Mouse (Mus musculus) neural tube, embryonic 14.5 days (tissue): Measurements from ENCODE around the gene Rab30. TPM values are rescaled to one million over a fixed set of nuclear protein-coding genes. Genes with fewer than 3 reads are reported as not detected.
"Not testable (repeated sequence)": the region's sequence is repeated elsewhere in the genome, so short reads cannot be mapped to it uniquely, and the experiment has no call there.

Experiments used
- ATAC-seq: fragments of 200-750 bp; cut with Nextera tagmentation; 2 replicates; pipeline ENCODE4 v1.8.0; 2017; ENCODE audit warnings: low read depth, mild to moderate bottlenecking, moderate TSS enrichment, moderate library complexity
- H3K27ac ChIP-seq: fragments of 300-500 bp; sonication (generic); 2 replicates; pipeline ENCODE4 v1.5.1; 2014; ENCODE audit warnings: low read depth, mild to moderate bottlenecking, control low read depth, low read length, moderate library complexity, mixed read lengths
- H3K27me3 ChIP-seq: fragments of 300-500 bp; sonication (generic); 2 replicates; pipeline ENCODE4 v1.6.1; 2014; ENCODE audit warnings: low read length; ENCODE audit not compliant: control insufficient read depth, insufficient read depth
- H3K36me3 ChIP-seq: fragments of 300-500 bp; sonication (generic); 2 replicates; pipeline ENCODE4 v1.6.1; 2014; ENCODE audit warnings: low read length, mixed read lengths; ENCODE audit not compliant: control insufficient read depth, insufficient read depth
- H3K4me1 ChIP-seq: fragments of 300-500 bp; sonication (generic); 2 replicates; pipeline ENCODE4 v1.6.1; 2014; ENCODE audit warnings: low read length; ENCODE audit not compliant: control insufficient read depth, insufficient read depth
- H3K4me2 ChIP-seq: fragments of 300-500 bp; sonication (generic); 2 replicates; pipeline ENCODE4 v1.6.1; 2014; ENCODE audit warnings: mild to moderate bottlenecking, low read depth, low read length, control low read depth
- H3K4me3 ChIP-seq: fragments of 300-500 bp; sonication (generic); 2 replicates; pipeline ENCODE4 v1.5.1; 2014; ENCODE audit warnings: low read depth, low read length, control low read depth, mixed read lengths
- H3K9ac ChIP-seq: fragments of 300-500 bp; sonication (generic); replicated peaks from 2 replicates; pipeline ENCODE4 v1.6.1; 2014; ENCODE audit warnings: low read depth, mild to moderate bottlenecking, control low read depth, low read length, mixed read lengths
- H3K9me3 ChIP-seq: fragments of 300-500 bp; sonication (generic); 2 replicates; pipeline ENCODE4 v1.6.1; 2016; ENCODE audit warnings: low read length; ENCODE audit not compliant: control insufficient read depth
- WGBS: fragments of 180-500 bp; shearing (Covaris S2); extraction: QIAGEN DNeasy Blood & Tissue Kit; methylation state at CpG from one replicate; pipeline ENCODE4 v1.1.7; 2014; 5-methylcytosine and 5-hydroxymethylcytosine counted together
- polyA plus RNA-seq: library from polyadenylated mRNA; unstranded; fragments of >200 nt; fragmentation: Nextera tagmentation; extraction: Ambion mirVana; gene quantifications from 2 replicates; pipeline ENCODE4 v1.2.1, GENCODE M21; 2014

Rab30 gene
- polyA plus RNA-seq, 1 experiment from 2014 or later = 34.7 TPM

GRCm38 (mm10) chr7:92765426-92765825 is 24.0 kb downstream of the Rab30 start:
- Histone ChIP-seq H3K9me3 (no peaks in the 10 kb centered on the region), H3K4me1 (peaks cover 8% of the 10 kb centered on the region), H3K9ac (no peak overlapping the region), H3K27me3 (no peaks in the 10 kb centered on the region), H3K36me3 (no peaks in the 10 kb centered on the region), H3K27ac (no peak overlapping the region), H3K4me3 (no peak overlapping the region), H3K4me2 (no peak overlapping the region)
- WGBS = 66% methylated on average over 9 of the region's 9 CpGs
- no peak for ATAC-seq

DNA sequence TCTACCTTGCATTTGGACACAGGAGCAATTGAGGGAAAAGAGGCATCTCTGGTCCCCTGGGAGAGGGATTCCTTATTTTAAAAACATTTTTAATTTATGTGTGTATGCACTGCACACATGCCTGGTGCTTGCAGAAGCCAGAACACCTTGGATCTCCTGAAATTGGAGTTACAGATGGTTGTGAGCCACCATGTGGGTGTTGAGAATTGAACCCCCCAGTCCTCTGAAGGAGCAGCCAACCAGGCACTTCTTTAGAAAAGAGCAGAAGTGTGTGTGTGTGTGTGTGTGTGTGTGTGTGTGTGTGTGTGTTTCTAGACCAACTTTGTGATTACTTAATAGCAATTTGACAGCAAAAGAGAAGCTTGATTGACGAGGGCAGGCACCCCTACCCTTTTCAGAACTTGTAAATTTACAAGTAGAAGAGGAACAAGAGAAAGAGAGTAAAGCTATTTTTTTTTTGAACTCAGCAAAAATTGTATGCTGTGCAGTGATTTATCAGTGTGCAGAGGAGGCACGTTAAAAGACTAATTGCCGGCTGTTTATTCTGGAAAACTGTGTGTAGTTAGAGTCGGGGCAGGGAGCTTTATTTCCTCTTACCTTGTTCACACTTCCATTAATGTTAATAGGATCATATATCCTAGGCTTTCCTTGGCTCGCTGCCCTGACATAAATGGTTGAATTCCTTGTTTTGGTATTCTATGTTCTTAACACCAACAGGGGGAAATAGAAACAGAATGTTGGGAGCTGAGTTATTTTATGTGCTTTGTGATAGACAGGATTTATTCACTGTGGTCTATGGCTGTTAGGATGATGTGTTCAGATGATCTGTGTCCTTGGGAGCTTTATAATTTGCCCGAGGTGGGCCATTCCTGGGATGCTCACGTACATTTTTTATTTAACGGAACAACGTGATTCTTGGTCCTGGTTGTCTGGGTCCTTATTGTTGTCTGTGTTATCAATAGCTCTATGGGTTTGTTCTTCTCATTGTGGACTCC is 25.0 kb downstream of the Rab30 start:
- H3K4me1 ChIP-seq = peaks cover 8% of the 10 kb centered on the region
- peak overlapping the region; percentile 12; the same call in 1 of the 2 replicates for H3K27ac ChIP-seq
- peak; percentile 74 for ATAC-seq
- no peaks in the 10 kb centered on the region for H3K9me3 ChIP-seq
- no peak overlapping the region for H3K4me2 ChIP-seq
- H3K27me3 ChIP-seq = no peaks in the 10 kb centered on the region
- H3K36me3 ChIP-seq = no peaks in the 10 kb centered on the region
- no peak overlapping the region for H3K9ac ChIP-seq
- 31% methylated on average over 9 of the region's 9 CpGs for WGBS
- no peak overlapping the region for H3K4me3 ChIP-seq

GRCm38 (mm10) chr7:92768116-92768515 is 26.7 kb downstream of the Rab30 start:
- not testable (repeated sequence) for H3K27ac ChIP-seq, H3K4me1 ChIP-seq, H3K4me3 ChIP-seq, H3K9me3 ChIP-seq, H3K4me2 ChIP-seq, H3K9ac ChIP-seq, H3K27me3 ChIP-seq, ATAC-seq, H3K36me3 ChIP-seq
- 93% methylated on average over 12 of the region's 12 CpGs for WGBS

DNA sequence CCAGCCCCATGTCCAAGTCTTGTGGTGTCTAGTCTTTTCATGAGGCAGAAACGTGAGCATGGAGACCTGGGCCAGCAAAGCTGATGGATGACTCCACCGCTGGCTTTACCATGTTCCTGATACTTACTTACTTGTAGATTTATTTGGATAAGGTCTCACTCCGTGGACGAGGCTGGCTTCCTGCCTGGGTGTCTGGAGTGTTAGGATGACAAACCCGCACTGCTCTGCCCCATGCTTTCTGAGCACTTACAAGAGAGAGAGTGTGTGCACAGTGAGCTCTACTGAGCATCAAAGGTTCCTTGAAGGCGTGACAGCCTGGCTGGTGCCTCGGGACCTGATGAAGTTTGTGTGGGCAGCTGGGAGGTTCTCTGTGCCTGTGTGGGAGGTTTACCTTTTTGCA is 27.5 kb downstream of the Rab30 start:
- Histone ChIP-seq H3K27ac (no peak overlapping the region), H3K9ac (no peak overlapping the region), H3K4me1 (peaks cover 8% of the 10 kb centered on the region), H3K4me2 (no peak overlapping the region), H3K36me3 (no peaks in the 10 kb centered on the region), H3K9me3 (no peaks in the 10 kb centered on the region), H3K27me3 (no peaks in the 10 kb centered on the region), H3K4me3 (no peak overlapping the region)
- 72% methylated on average over 7 of the region's 7 CpGs for WGBS
- ATAC-seq = no peak

DNA sequence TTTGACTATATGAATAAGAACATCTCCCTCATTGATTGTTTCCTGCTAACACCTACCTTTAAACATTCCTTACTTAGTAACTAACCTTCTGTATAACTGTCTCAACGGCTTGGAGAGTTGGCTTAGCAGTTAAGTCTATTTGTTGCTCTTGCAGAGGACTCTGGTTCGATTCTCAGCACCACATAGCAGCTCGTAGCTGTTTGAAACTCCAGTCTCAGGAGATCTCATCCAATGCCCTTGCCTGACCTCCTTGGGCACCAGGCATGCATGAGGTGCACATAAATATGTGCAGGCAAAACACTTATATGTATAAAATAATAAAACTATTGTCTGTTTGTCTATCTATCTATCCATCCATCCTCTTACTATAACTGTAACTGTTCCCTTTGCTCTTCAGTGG is 31.6 kb downstream of the Rab30 start:
- WGBS = 95% methylated on average over 3 of the region's 3 CpGs
- H3K4me3 ChIP-seq = no peak overlapping the region
- no peaks in the 10 kb centered on the region for H3K9me3 ChIP-seq
- ATAC-seq = no peak
- no peak overlapping the region for H3K9ac ChIP-seq
- no peak overlapping the region for H3K27ac ChIP-seq
- H3K36me3 ChIP-seq = no peaks in the 10 kb centered on the region
- no peak overlapping the region for H3K4me2 ChIP-seq
- H3K27me3 ChIP-seq = no peaks in the 10 kb centered on the region
- H3K4me1 ChIP-seq = 0 out of 2 replicates have a peak, but pooled peaks cover 6% of the 10 kb centered on the region

DNA sequence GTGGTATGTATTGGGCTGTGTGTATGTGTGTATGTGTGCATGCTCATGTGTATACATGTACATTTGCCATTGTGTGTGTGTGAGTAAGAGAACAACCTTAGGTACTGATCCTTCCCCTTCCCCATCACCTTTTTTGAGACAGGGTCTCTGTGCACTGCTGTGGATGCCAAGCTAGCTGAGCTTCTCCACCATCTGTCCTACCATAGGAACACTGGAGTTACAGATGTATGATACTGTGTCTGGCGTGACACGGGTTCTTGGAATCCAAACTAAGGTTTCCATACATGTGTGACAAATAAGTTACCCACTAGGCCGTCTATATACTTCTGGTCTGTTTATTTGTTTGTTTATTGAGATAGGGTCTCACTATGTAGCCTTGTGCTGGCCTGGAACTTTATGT is 32.2 kb downstream of the Rab30 start:
- Histone ChIP-seq H3K9me3 (no peaks in the 10 kb centered on the region), H3K4me3 (no peak overlapping the region), H3K27ac (no peak overlapping the region), H3K9ac (no peak overlapping the region), H3K4me1 (0 out of 2 replicates have a peak, but pooled peaks cover 6% of the 10 kb centered on the region), H3K36me3 (no peaks in the 10 kb centered on the region), H3K4me2 (no peak overlapping the region), H3K27me3 (no peaks in the 10 kb centered on the region)
- WGBS = 94% methylated on average over 3 of the region's 3 CpGs
- no peak for ATAC-seq

GRCm38 (mm10) chr7:92774741-92775140 is 33.3 kb downstream of the Rab30 start:
- no peak overlapping the region for H3K4me3 ChIP-seq
- no peaks in the 10 kb centered on the region for H3K36me3 ChIP-seq
- no peaks in the 10 kb centered on the region for H3K27me3 ChIP-seq
- ATAC-seq = no peak
- no peak overlapping the region for H3K27ac ChIP-seq
- H3K4me1 ChIP-seq = 0 out of 2 replicates have a peak, but pooled peaks cover 6% of the 10 kb centered on the region
- 92% methylated on average over 5 of the region's 5 CpGs for WGBS
- no peaks in the 10 kb centered on the region for H3K9me3 ChIP-seq
- no peak overlapping the region for H3K4me2 ChIP-seq
- H3K9ac ChIP-seq = no peak overlapping the region

DNA sequence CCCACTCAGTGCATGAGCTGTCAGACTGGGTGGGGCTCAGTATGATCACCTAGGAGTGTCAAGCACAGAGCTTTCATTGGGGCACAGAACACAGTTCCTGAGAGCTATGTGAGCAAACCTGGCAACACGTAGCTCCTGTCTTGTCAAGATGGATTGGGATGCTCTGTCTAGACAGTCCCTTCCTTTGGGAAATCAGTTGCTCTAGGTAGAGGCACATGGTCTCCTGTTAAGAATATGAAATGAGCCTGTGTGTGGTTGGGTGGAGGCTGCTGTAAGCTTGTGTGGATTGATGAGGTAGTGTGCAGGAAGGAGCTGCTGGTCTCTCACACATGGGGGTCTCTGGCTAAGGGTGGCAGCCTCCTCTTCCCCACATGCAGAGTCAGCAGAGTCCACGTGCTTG is 34.3 kb downstream of the Rab30 start:
- no peaks in the 10 kb centered on the region for H3K9me3 ChIP-seq
- no peak overlapping the region for H3K9ac ChIP-seq
- H3K27me3 ChIP-seq = no peaks in the 10 kb centered on the region
- no peak overlapping the region for H3K4me2 ChIP-seq
- 0 out of 2 replicates have a peak, but pooled peaks cover 6% of the 10 kb centered on the region for H3K4me1 ChIP-seq
- no peak overlapping the region for H3K4me3 ChIP-seq
- no peaks in the 10 kb centered on the region for H3K36me3 ChIP-seq
- no peak overlapping the region for H3K27ac ChIP-seq
- WGBS = 37% methylated on average over 2 of the region's 2 CpGs
- no peak for ATAC-seq

DNA sequence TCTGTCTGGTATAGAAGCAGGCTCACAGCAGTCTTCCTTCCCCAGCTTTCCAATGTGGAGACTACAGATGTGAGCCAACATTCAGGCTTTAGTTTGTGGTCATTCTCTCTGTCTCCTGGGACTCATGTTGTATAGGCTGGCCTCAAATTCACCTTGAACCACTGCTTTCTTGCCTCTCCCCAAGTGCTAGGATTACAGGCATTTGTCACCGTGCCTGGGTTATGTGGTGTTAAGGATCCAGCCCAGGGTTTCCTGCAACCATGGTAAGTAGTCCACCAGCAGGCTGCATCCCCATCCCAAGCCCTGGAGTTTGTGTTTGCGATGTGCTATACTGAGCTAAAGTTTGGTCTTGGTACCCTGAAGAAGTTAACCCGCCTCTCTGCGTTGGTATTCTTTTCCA is 35.2 kb downstream of the Rab30 start:
- Histone ChIP-seq H3K27me3 (no peaks in the 10 kb centered on the region), H3K4me2 (peak overlapping the region; percentile 29; the same call in 1 of the 2 replicates), H3K36me3 (no peaks in the 10 kb centered on the region), H3K27ac (peak overlapping the region; percentile 66), H3K4me3 (no peak overlapping the region), H3K9me3 (no peaks in the 10 kb centered on the region), H3K4me1 (0 out of 2 replicates have a peak, but pooled peaks cover 6% of the 10 kb centered on the region), H3K9ac (no peak overlapping the region; the same call in 1 of the 2 replicates)
- no peak for ATAC-seq
- 66% methylated on average over 4 of the region's 4 CpGs for WGBS
